Mouse (Mus musculus): ENCODE measurements around the gene Abcc4. TPM values are rescaled to one million over a fixed set of nuclear protein-coding genes. Genes with fewer than 3 reads are reported as not detected.

Abcc4 gene
- polyA plus RNA-seq, 1 experiment from 2014 or later: 4.7 TPM

DNA sequence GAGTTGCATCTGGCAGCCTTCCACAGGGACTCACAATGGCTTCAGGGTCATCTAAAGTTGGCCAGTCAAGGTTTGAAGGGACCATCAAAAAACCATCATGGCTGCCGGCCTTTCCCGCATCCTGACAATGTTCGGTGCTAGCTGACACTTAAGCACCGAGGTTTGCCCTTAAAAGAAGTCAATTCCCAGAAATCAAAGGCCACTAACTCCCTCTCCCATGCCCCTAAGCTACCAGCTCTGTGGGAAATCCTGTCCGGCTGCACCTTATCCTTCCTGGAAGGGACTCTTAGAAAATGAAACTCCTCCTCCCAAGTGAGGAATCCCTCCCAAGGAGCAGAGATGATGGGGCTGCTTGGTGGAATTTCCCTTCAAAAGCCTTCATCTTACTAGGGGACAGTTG, 14.6 kb downstream of the Abcc4 start:
- H3K4me3 ChIP-seq: no peak overlapping the region
- no peaks in the 10 kb centered on the region for H3K27me3 ChIP-seq
- WGBS: 85% methylated on average over 5 of the region's 5 CpGs
- H3K9me3 ChIP-seq: no peaks in the 10 kb centered on the region
- no peak for ATAC-seq (ENCODE audit: low read depth)
- no peaks in the 10 kb centered on the region for H3K36me3 ChIP-seq
- no peak overlapping the region for H3K9ac ChIP-seq
- H3K4me1 ChIP-seq (replicated peaks): peaks cover 27% of the 10 kb centered on the region
- no peak overlapping the region for H3K27ac ChIP-seq (replicated peaks)
- no peak overlapping the region for H3K4me2 ChIP-seq

DNA sequence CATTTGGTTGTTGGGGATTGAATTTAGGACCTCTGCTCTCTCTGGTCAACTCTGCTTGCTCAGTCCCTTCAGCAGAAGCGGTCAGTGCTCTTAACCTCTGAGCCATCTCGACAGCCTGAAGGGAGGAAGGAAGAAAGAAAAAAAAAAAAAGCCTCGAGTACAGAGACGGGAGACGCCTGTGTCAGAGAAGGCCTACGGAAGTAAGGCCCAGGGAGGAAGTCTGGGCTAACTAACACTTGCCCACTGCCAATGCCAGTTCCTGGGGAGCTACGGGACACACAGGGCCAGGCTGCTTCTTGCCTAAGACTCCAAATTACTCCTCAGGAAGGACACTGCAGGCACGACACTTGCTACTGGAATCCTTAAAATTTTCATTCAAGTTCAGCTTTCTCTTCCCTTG, 15.1 kb downstream of the Abcc4 start:
- Histone ChIP-seq H3K4me1 (replicated peaks) (peaks cover 27% of the 10 kb centered on the region), H3K27me3 (no peaks in the 10 kb centered on the region), H3K27ac (replicated peaks) (no peak overlapping the region), H3K9ac (no peak overlapping the region), H3K4me2 (no peak overlapping the region), H3K9me3 (no peaks in the 10 kb centered on the region), H3K4me3 (no peak overlapping the region), H3K36me3 (no peaks in the 10 kb centered on the region)
- no peak for ATAC-seq (ENCODE audit: low read depth)
- 77% methylated on average over 8 of the region's 8 CpGs for WGBS

- Histone ChIP-seq H3K4me1 (replicated peaks) (peaks cover 27% of the 10 kb centered on the region), H3K4me3 (no peak overlapping the region), H3K4me2 (no peak overlapping the region), H3K9ac (no peak overlapping the region), H3K27ac (replicated peaks) (no peak overlapping the region), H3K9me3 (no peaks in the 10 kb centered on the region), H3K36me3 (no peaks in the 10 kb centered on the region), H3K27me3 (no peaks in the 10 kb centered on the region)
- ATAC-seq (ENCODE audit: low read depth): no peak
- 71% methylated on average over 10 of the region's 10 CpGs for WGBS
These were observed 15.7 kb downstream of the Abcc4 start for GRCm38 (mm10) chr14:118690336-118690735.

- Histone ChIP-seq H3K4me3 (no peak overlapping the region), H3K4me1 (replicated peaks) (peaks cover 27% of the 10 kb centered on the region), H3K9ac (no peak overlapping the region), H3K27me3 (no peaks in the 10 kb centered on the region), H3K4me2 (no peak overlapping the region), H3K27ac (replicated peaks) (peak overlapping the region; percentile 23; the same call in 1 of the 2 replicates), H3K36me3 (no peaks in the 10 kb centered on the region), H3K9me3 (no peaks in the 10 kb centered on the region)
- WGBS: 69% methylated on average over 5 of the region's 5 CpGs
- ATAC-seq (ENCODE audit: low read depth): no peak
These were observed 17.4 kb downstream of the Abcc4 start for GRCm38 (mm10) chr14:118688643-118689042.

DNA sequence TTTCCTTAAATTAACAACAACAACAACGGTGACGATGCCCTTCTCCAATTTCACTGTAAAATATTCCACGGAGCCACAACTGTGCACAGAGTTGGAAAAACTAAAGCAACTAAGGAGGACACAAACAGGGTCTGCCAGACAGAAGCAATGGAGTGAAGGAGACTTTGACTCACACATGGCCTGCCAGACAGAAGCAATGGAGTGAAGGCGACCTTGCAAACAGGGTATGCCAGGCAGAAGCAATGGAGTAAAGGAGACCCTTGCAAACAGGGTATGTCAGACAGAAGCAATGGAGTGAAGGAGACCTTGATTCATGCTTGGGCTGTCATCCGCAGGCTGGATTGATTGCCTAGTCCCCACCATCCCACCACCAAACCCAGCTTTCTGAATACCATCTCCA, 19.2 kb downstream of the Abcc4 start:
- H3K4me3 ChIP-seq: no peak overlapping the region
- no peak for ATAC-seq (ENCODE audit: low read depth)
- peaks cover 22% of the 10 kb centered on the region for H3K4me1 ChIP-seq (replicated peaks)
- H3K27ac ChIP-seq (replicated peaks): no peak overlapping the region
- no peaks in the 10 kb centered on the region for H3K36me3 ChIP-seq
- no peak overlapping the region for H3K4me2 ChIP-seq
- H3K27me3 ChIP-seq: no peaks in the 10 kb centered on the region
- 81% methylated on average over 5 of the region's 5 CpGs for WGBS
- H3K9ac ChIP-seq: no peak overlapping the region
- no peaks in the 10 kb centered on the region for H3K9me3 ChIP-seq

- Histone ChIP-seq H3K4me1 (replicated peaks) (peaks cover 17% of the 10 kb centered on the region), H3K27ac (replicated peaks) (no peak overlapping the region), H3K27me3 (no peaks in the 10 kb centered on the region), H3K36me3 (no peaks in the 10 kb centered on the region), H3K9me3 (no peaks in the 10 kb centered on the region), H3K4me3 (no peak overlapping the region), H3K9ac (no peak overlapping the region), H3K4me2 (no peak overlapping the region)
- ATAC-seq (ENCODE audit: low read depth): no peak
- 96% methylated on average over 6 of the region's 6 CpGs for WGBS
These were observed 20.4 kb downstream of the Abcc4 start for GRCm38 (mm10) chr14:118685572-118685971.

DNA sequence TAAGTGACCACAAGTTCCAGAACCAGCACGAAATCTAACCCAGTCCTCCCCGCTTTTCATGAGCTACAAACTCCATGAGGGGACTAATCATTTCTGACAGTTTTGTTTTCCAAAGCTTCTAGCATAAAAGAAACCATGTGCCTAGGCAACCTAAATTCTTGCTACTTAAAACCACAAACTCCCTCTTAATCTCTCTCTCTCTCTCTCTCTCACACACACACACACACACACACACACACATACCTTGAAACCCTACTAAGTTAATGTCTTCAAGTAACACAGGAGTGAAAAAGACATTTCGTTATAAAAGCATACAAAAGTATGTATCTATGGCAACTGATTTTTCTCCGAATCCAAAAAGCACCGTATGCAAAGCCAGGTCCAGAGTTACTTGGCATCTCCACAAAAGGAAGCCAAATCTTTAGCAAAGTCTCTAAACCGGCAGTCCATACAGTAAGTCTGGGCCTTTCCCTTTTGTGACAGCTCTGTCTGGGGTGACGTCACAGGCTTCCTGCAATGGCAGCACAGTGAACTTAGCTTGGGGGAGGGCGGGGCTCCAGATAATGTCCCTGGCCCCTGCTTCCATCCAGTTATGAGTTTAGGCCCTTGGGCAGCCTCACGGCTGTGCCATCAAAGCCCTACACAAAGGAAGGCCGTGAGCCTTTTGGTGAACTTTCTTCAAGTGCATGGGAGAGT, 23.5 kb downstream of the Abcc4 start:
- no peak overlapping the region for H3K27ac ChIP-seq (replicated peaks)
- no peak for ATAC-seq (ENCODE audit: low read depth)
- H3K9me3 ChIP-seq: no peaks in the 10 kb centered on the region
- 80% methylated on average over 10 of the region's 10 CpGs for WGBS
- no peak overlapping the region for H3K4me2 ChIP-seq
- no peaks in the 10 kb centered on the region for H3K36me3 ChIP-seq
- H3K4me1 ChIP-seq (replicated peaks): no peaks in the 10 kb centered on the region
- H3K27me3 ChIP-seq: no peaks in the 10 kb centered on the region
- no peak overlapping the region for H3K9ac ChIP-seq
- no peak overlapping the region for H3K4me3 ChIP-seq

- no peak overlapping the region for H3K4me2 ChIP-seq
- no peaks in the 10 kb centered on the region; the same call in 1 of the 2 replicates for H3K4me1 ChIP-seq (replicated peaks)
- H3K27ac ChIP-seq (replicated peaks): no peak overlapping the region
- H3K27me3 ChIP-seq: no peaks in the 10 kb centered on the region
- no peak for ATAC-seq (ENCODE audit: low read depth)
- H3K36me3 ChIP-seq: no peaks in the 10 kb centered on the region
- H3K9me3 ChIP-seq: no peaks in the 10 kb centered on the region
- WGBS: 72% methylated on average over 8 of the region's 8 CpGs
- H3K4me3 ChIP-seq: no peak overlapping the region
- no peak overlapping the region for H3K9ac ChIP-seq
These were observed 24.9 kb downstream of the Abcc4 start for GRCm38 (mm10) chr14:118681087-118681486.

- H3K4me2 ChIP-seq: no peak overlapping the region
- 90% methylated on average over 9 of the region's 9 CpGs for WGBS
- H3K27me3 ChIP-seq: no peaks in the 10 kb centered on the region
- H3K27ac ChIP-seq (replicated peaks): no peak overlapping the region
- no peaks in the 10 kb centered on the region for H3K9me3 ChIP-seq
- no peak for ATAC-seq (ENCODE audit: low read depth)
- no peak overlapping the region for H3K4me3 ChIP-seq
- H3K4me1 ChIP-seq (replicated peaks): no peaks in the 10 kb centered on the region; the same call in 1 of the 2 replicates
- H3K36me3 ChIP-seq: no peaks in the 10 kb centered on the region
- no peak overlapping the region for H3K9ac ChIP-seq
These were observed 27.6 kb downstream of the Abcc4 start for GRCm38 (mm10) chr14:118678279-118678985.

GRCm38 (mm10) chr14:118676308-118676994, 29.6 kb downstream of the Abcc4 start:
- Histone ChIP-seq H3K4me3 (no peak overlapping the region), H3K27ac (replicated peaks) (no peak overlapping the region), H3K4me1 (replicated peaks) (no peaks in the 10 kb centered on the region; the same call in 1 of the 2 replicates), H3K9ac (no peak overlapping the region), H3K36me3 (no peaks in the 10 kb centered on the region), H3K9me3 (no peaks in the 10 kb centered on the region), H3K27me3 (no peaks in the 10 kb centered on the region), H3K4me2 (no peak overlapping the region)
- no peak for ATAC-seq (ENCODE audit: low read depth)
- WGBS: 84% methylated on average over 13 of the region's 13 CpGs

DNA sequence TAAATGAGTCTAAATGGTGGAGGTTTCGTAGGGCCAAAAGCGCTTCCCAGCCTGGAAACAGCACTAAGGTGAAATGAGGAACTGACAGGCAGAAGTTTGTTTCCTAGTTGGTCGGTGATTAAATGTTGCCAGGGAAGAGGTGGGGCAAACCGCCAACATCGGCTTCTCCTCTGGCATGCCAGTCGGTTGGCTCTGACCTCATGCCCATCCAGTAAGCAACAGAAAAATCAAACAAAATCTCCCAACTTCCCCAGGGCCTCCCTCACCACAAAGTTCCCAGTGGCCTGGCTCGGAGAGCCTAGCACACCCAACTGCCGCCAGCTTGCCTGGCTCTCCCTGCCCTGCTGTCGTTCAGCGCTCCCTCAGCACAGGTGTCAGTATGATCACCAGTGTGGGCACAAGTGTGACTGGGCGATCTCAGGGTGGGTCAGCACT, 31.3 kb downstream of the Abcc4 start:
- WGBS: 85% methylated on average over 11 of the region's 11 CpGs
- no peaks in the 10 kb centered on the region for H3K36me3 ChIP-seq
- no peak for ATAC-seq (ENCODE audit: low read depth)
- no peaks in the 10 kb centered on the region; the same call in 1 of the 2 replicates for H3K4me1 ChIP-seq (replicated peaks)
- no peak overlapping the region for H3K27ac ChIP-seq (replicated peaks)
- H3K4me3 ChIP-seq: no peak overlapping the region
- H3K9me3 ChIP-seq: no peaks in the 10 kb centered on the region
- H3K9ac ChIP-seq: no peak overlapping the region
- H3K4me2 ChIP-seq: no peak overlapping the region
- H3K27me3 ChIP-seq: no peaks in the 10 kb centered on the region

DNA sequence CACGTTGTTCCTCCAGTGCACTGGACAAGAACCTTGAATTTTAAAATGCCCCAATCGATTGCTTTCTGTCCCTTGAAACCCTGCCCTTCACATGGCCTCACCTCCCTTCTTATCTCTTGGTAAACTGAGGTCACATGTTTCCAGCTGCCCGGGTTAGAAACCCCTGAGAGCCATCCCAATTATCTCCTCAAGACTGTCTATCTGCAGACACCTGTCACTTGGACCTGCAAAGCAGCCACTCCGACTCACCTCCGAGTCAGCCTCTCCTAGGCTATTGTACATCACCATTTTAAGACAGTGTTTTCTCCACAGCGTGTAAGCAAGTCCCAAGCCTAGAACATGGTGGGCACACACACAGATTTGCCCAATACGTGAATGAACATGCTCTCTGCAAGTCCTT, 31.8 kb downstream of the Abcc4 start:
- no peak overlapping the region for H3K27ac ChIP-seq (replicated peaks)
- no peaks in the 10 kb centered on the region for H3K36me3 ChIP-seq
- WGBS: 80% methylated on average over 7 of the region's 7 CpGs
- H3K27me3 ChIP-seq: no peaks in the 10 kb centered on the region
- no peak for ATAC-seq (ENCODE audit: low read depth)
- no peak overlapping the region for H3K9ac ChIP-seq
- no peaks in the 10 kb centered on the region for H3K9me3 ChIP-seq
- no peaks in the 10 kb centered on the region; the same call in 1 of the 2 replicates for H3K4me1 ChIP-seq (replicated peaks)
- H3K4me2 ChIP-seq: no peak overlapping the region
- H3K4me3 ChIP-seq: no peak overlapping the region
